In genomic region chr13:9766497-9766896, GRCm38 (mm10) we compare ENCODE assay signal across 18 mouse cellular contexts. TPM values are rescaled to one million over a fixed set of nuclear protein-coding genes. Genes with fewer than 3 reads are reported as not detected.
DNase-seq lines count a peak whose midpoint lies in the region; ATAC-seq lines count a peak whose summit lies in the region.
"Had no signal": no experiment of that assay in that cellular context is flagged by ENCODE, and none has a peak within 500 bp of the region (broad histone marks: within the 10 kb centered on the region; RNA-seq: fewer than 3 reads in every experiment).

No protein-coding gene starts in this region.

- no peak for ATAC-seq in heart, embryonic 13.5 days (ENCODE audit: extremely low read depth, insufficient number of reproducible peaks, low FRiP score, low TSS enrichment)
- ATAC-seq in heart, embryonic 11.5 days (replicated peaks; ENCODE audit: insufficient number of reproducible peaks, low FRiP score, low TSS enrichment) = no peak
- no peak for ATAC-seq in neural tube, embryonic 15.5 days (ENCODE audit: low FRiP score)
- no peak for ATAC-seq in embryonic facial prominence, embryonic 13.5 days (ENCODE audit: insufficient number of reproducible peaks, insufficient read depth, low FRiP score, low TSS enrichment, low read depth)
- ATAC-seq: forebrain, embryonic 14.5 days; midbrain, embryonic 13.5 days had no signal

- 84% methylated on average over 1 of the region's 1 CpGs for WGBS in heart, embryonic 13.5 days
- 64% methylated on average over 1 of the region's 1 CpGs for WGBS in heart, embryonic 11.5 days (ENCODE audit: insufficient replicate concordance)
- 41% methylated on average over 1 of the region's 1 CpGs for WGBS in neural tube, embryonic 15.5 days
- WGBS in embryonic facial prominence, embryonic 13.5 days = 25% methylated on average over 1 of the region's 1 CpGs

- H3K27me3 ChIP-seq in heart, embryonic 13.5 days (replicated peaks) = no peaks in the 10 kb centered on the region
- no peaks in the 10 kb centered on the region for H3K27me3 ChIP-seq in heart, embryonic 11.5 days (ENCODE audit: control insufficient read depth, insufficient read depth, low read length)
- H3K27me3 ChIP-seq in neural tube, embryonic 15.5 days (replicated peaks) = no peaks in the 10 kb centered on the region
- H3K27me3 ChIP-seq in embryonic facial prominence, embryonic 13.5 days = no peaks in the 10 kb centered on the region
- H3K27me3 ChIP-seq: heart, embryonic 15.5 days; midbrain, embryonic 13.5 days had no signal

- no peak overlapping the region for H3K9ac ChIP-seq in heart, embryonic 13.5 days
- no peak overlapping the region for H3K9ac ChIP-seq in heart, embryonic 11.5 days (ENCODE audit: low read depth, low read length)
- no peak overlapping the region for H3K9ac ChIP-seq in neural tube, embryonic 15.5 days (replicated peaks)
- no peak overlapping the region for H3K9ac ChIP-seq in embryonic facial prominence, embryonic 13.5 days
- H3K9ac ChIP-seq: heart, embryonic 15.5 days had no signal

- H3K9me3 ChIP-seq in heart, embryonic 13.5 days = no peaks in the 10 kb centered on the region
- no peaks in the 10 kb centered on the region for H3K9me3 ChIP-seq in heart, embryonic 11.5 days (replicated peaks; ENCODE audit: control insufficient read depth, low read length)
- H3K9me3 ChIP-seq in neural tube, embryonic 15.5 days (replicated peaks) = no peaks in the 10 kb centered on the region
- H3K9me3 ChIP-seq in embryonic facial prominence, embryonic 13.5 days = no peaks in the 10 kb centered on the region
- H3K9me3 ChIP-seq: heart, embryonic 15.5 days; midbrain, embryonic 13.5 days had no signal

- peak; percentile 48 for DNase-seq in neural tube, embryonic 10.5 days (ENCODE audit: extremely low spot score, low spot score)
- DNase-seq in frontal cortex, postnatal 36 days (ENCODE audit: low spot score in 2 of 2) = no peak
- DNase-seq in right cerebral cortex, adult 18-20 months = no peak
- no peak for DNase-seq in gastrocnemius, postnatal 10 days
- DNase-seq: cerebellum, adult 18-20 months; cerebellum, postnatal 36 days; heart, adult 18-20 months; kidney, adult 9 months; kidney, postnatal 25 days; lung, adult 18-20 months; thymus, adult 2 months had no signal

- H3K4me1 ChIP-seq in heart, embryonic 13.5 days = peaks cover 43% of the 10 kb centered on the region
- H3K4me1 ChIP-seq in heart, embryonic 11.5 days (ENCODE audit: control insufficient read depth, insufficient read depth, low read length) = peaks cover 14% of the 10 kb centered on the region
- peaks cover 25% of the 10 kb centered on the region for H3K4me1 ChIP-seq in neural tube, embryonic 15.5 days
- H3K4me1 ChIP-seq in embryonic facial prominence, embryonic 13.5 days = peaks cover 38% of the 10 kb centered on the region

- no peak overlapping the region for H3K4me2 ChIP-seq in heart, embryonic 13.5 days
- no peak overlapping the region for H3K4me2 ChIP-seq in heart, embryonic 11.5 days
- no peak overlapping the region for H3K4me2 ChIP-seq in neural tube, embryonic 15.5 days
- peak overlapping the region; percentile 73 for H3K4me2 ChIP-seq in embryonic facial prominence, embryonic 13.5 days

- H3K36me3 ChIP-seq in heart, embryonic 13.5 days = no peaks in the 10 kb centered on the region
- no peaks in the 10 kb centered on the region for H3K36me3 ChIP-seq in heart, embryonic 11.5 days (ENCODE audit: control insufficient read depth, insufficient read depth, low read length)
- no peaks in the 10 kb centered on the region for H3K36me3 ChIP-seq in neural tube, embryonic 15.5 days
- H3K36me3 ChIP-seq in embryonic facial prominence, embryonic 13.5 days = no peaks in the 10 kb centered on the region
- H3K36me3 ChIP-seq: heart, embryonic 15.5 days; midbrain, embryonic 13.5 days had no signal

- peak overlapping the region; percentile 29; the same call in 1 of the 2 replicates for H3K27ac ChIP-seq in heart, embryonic 13.5 days (replicated peaks)
- H3K27ac ChIP-seq in heart, embryonic 11.5 days (ENCODE audit: low read depth, low read length) = no peak overlapping the region
- H3K27ac ChIP-seq in neural tube, embryonic 15.5 days (replicated peaks) = no peak overlapping the region
- no peak overlapping the region for H3K27ac ChIP-seq in embryonic facial prominence, embryonic 13.5 days
- H3K27ac ChIP-seq: midbrain, embryonic 13.5 days had no signal

- H3K4me3 ChIP-seq in heart, embryonic 13.5 days = no peak overlapping the region
- no peak overlapping the region for H3K4me3 ChIP-seq in heart, embryonic 11.5 days (ENCODE audit: low read depth, low read length)
- no peak overlapping the region for H3K4me3 ChIP-seq in neural tube, embryonic 15.5 days (replicated peaks)
- H3K4me3 ChIP-seq in embryonic facial prominence, embryonic 13.5 days = no peak overlapping the region

RNA-seq across cellular contexts. Expression of gene Zmynd11, which starts 1.4 kb away (rescaled TPM):
- 98.4 and 103 TPM in 2 replicates for polyA plus RNA-seq in heart, embryonic 13.5 days (2015; fragmentation: Nextera tagmentation; extraction: Ambion mirVana)
- 115 and 123 TPM in 2 replicates for polyA plus RNA-seq in heart, embryonic 11.5 days (2014; fragmentation: Nextera tagmentation; extraction: Ambion mirVana)
- polyA plus RNA-seq in neural tube, embryonic 15.5 days (2015; fragmentation: Nextera tagmentation; extraction: Ambion mirVana) = 116 and 128 TPM in 2 replicates
- 119 and 140 TPM in 2 replicates for polyA plus RNA-seq in embryonic facial prominence, embryonic 13.5 days (2015; fragmentation: Nextera tagmentation; extraction: Ambion mirVana)
- 10 to 100 TPM; 77.7 to 91.2 TPM for total RNA-seq in gastrocnemius, postnatal 10 days (2021)
